Mouse (Mus musculus) hindbrain, postnatal 0 days (tissue): ENCODE results near the gene Scly. TPM values are rescaled to one million over a fixed set of nuclear protein-coding genes. Genes with fewer than 3 reads are reported as not detected.

ENCODE experiments used
- ATAC-seq: fragments of 200-750 bp; cut with Nextera tagmentation; 2 replicates; pipeline ENCODE4 v1.8.0; 2017; ENCODE audit warnings: mild to moderate bottlenecking, moderate TSS enrichment, moderate library complexity
- DNase-seq: peaks from one replicate; pipeline ENCODE4 v3.0.0-alpha.2; 2015; ENCODE audit warnings: low spot score
- H3K27ac ChIP-seq: fragments of 300-500 bp; sonication (generic); 2 replicates; pipeline ENCODE4 v1.5.1; 2014; ENCODE audit warnings: mild to moderate bottlenecking
- H3K27me3 ChIP-seq: fragments of 300-500 bp; sonication (generic); 2 replicates; pipeline ENCODE4 v1.6.1; 2014; ENCODE audit warnings: low read length, mixed read lengths; ENCODE audit not compliant: insufficient read depth
- H3K36me3 ChIP-seq: fragments of 300-500 bp; sonication (generic); 2 replicates; pipeline ENCODE4 v1.6.1; 2014; ENCODE audit warnings: low read length, mixed read lengths; ENCODE audit not compliant: insufficient read depth
- H3K4me1 ChIP-seq: fragments of 300-500 bp; sonication (generic); 2 replicates; pipeline ENCODE4 v1.6.1; 2014; ENCODE audit warnings: antibody characterized with exemption, low read length, mixed read lengths; ENCODE audit not compliant: insufficient read depth
- H3K4me2 ChIP-seq: fragments of 300-500 bp; sonication (generic); 2 replicates; pipeline ENCODE4 v1.6.1; 2014; ENCODE audit warnings: low read depth, mild to moderate bottlenecking, low read length, moderate library complexity, mixed read lengths
- H3K4me3 ChIP-seq: fragments of 300-500 bp; sonication (generic); 2 replicates; pipeline ENCODE4 v1.5.1; 2014; ENCODE audit warnings: low read length
- H3K9ac ChIP-seq: fragments of 300-500 bp; sonication (generic); replicated peaks from 2 replicates; pipeline ENCODE4 v1.6.1; 2014; ENCODE audit warnings: mild to moderate bottlenecking, low read length, moderate library complexity, mixed read lengths
- H3K9me3 ChIP-seq: fragments of 300-500 bp; sonication (generic); 2 replicates; pipeline ENCODE4 v1.6.1; 2016; ENCODE audit warnings: low read length, mixed read lengths
- CTCF ChIP-seq: IDR thresholded peaks from 2 replicates; pipeline ENCODE4 v1.5.1; 2016; ENCODE audit warnings: antibody characterized with exemption, control low read depth, low read depth
- WGBS: fragments of 180-500 bp; shearing (Covaris S2); extraction: QIAGEN DNeasy Blood & Tissue Kit; methylation state at CpG from one replicate; pipeline ENCODE4 v1.1.7; 2014; 5-methylcytosine and 5-hydroxymethylcytosine counted together
- polyA plus RNA-seq: library from polyadenylated mRNA; unstranded; fragments of >200 nt; fragmentation: Nextera tagmentation; extraction: Ambion mirVana; gene quantifications from 2 replicates; pipeline ENCODE4 v1.2.1, GENCODE M21; 2015
- total RNA-seq: library from RNA; depleted of rRNA; stranded (reverse); fragments of >200 nt; gene quantifications from 2 replicates; pipeline ENCODE4 v1.2.3, GENCODE M21; 2014

Scly gene
- total and polyA plus RNA-seq, 2 experiments from 2014 or later = 9.9 to 15.2 TPM

DNA sequence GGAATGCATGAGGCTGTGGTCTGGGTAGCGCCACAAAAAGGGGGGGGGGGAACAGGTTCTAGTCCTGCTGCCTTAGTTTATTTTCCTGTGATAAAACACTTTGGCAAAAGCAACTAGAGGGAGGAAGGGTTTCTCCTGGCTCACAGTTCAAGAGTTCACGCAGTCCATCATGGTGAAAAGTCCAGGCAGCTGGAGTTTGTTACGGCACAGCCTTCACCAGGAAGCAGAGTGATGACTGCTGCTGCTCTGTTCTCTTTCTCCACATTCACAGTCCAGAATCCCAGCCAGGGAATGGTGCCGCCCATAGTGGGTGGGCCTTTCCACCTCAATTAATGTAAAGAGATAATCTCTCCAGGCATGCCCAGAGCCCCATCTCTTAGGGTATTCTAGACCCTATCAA lies 14.1 kb downstream of the Scly start:
- Histone ChIP-seq H3K36me3 (peaks cover 23% of the 10 kb centered on the region), H3K4me1 (no peaks in the 10 kb centered on the region), H3K27ac (no peak overlapping the region), H3K9me3 (no peaks in the 10 kb centered on the region), H3K4me3 (no peak overlapping the region), H3K27me3 (no peaks in the 10 kb centered on the region), H3K4me2 (no peak overlapping the region), H3K9ac (no peak overlapping the region)
- TF ChIP-seq CTCF = no peak
- 96% methylated on average over 4 of the region's 4 CpGs for WGBS
- ATAC-seq (no peak), DNase-seq (no peak)

DNA sequence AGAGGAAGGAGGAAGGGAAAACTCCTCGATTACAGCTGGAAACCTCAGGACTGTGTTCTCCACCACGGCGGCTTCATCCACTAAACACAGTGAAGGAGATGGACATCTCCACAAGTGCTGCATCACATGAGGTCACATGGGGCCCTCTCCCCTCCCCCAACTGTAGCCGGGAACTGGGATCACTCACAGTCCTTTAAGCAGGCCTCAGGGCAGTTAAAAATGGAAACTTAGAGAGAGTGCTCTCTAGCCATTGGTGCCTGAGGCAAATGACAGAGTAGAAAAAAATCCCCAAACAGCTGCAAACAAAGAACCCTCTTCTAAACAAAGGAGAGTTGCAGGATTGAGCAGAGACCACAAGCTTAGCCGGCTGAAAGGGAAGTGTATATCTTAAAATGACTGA lies 15.1 kb downstream of the Scly start:
- H3K4me3 ChIP-seq = no peak overlapping the region
- ATAC-seq = no peak
- H3K27me3 ChIP-seq = no peaks in the 10 kb centered on the region
- H3K4me1 ChIP-seq = no peaks in the 10 kb centered on the region
- no peak overlapping the region for H3K4me2 ChIP-seq
- no peak overlapping the region for H3K9ac ChIP-seq
- H3K27ac ChIP-seq = no peak overlapping the region
- 47% methylated on average over 5 of the region's 5 CpGs for WGBS
- no peak for TF ChIP-seq CTCF
- no peak for DNase-seq
- peaks cover 23% of the 10 kb centered on the region for H3K36me3 ChIP-seq
- H3K9me3 ChIP-seq = no peaks in the 10 kb centered on the region

DNA sequence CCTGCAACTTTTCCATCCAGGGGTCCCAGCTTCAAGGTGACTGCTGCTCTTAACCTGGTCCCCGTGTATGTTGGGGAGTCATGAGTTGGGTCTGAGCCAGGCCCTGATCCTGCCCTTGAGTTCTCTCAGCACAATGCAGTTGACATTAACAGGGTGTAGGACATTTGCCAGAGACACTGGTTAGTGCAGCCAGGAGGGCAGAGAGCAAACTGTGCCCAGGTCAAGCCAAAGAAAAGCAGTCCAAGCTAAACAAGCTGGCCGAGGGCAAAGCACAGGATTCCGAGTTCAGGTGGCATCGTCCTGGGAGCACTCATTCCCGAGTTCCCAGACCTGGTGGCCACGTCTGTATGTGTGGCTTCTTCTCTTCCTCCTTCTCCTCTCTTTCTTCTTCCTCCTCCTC lies 19.5 kb downstream of the Scly start:
- DNase-seq (no peak), ATAC-seq (no peak)
- no peaks in the 10 kb centered on the region for H3K27me3 ChIP-seq
- no peak overlapping the region for H3K4me2 ChIP-seq
- no peaks in the 10 kb centered on the region for H3K4me1 ChIP-seq
- no peak overlapping the region for H3K27ac ChIP-seq
- 94% methylated on average over 6 of the region's 6 CpGs for WGBS
- H3K36me3 ChIP-seq = no peaks in the 10 kb centered on the region
- H3K9me3 ChIP-seq = no peaks in the 10 kb centered on the region
- H3K4me3 ChIP-seq = no peak overlapping the region
- H3K9ac ChIP-seq = no peak overlapping the region
- no peak for TF ChIP-seq CTCF

DNA sequence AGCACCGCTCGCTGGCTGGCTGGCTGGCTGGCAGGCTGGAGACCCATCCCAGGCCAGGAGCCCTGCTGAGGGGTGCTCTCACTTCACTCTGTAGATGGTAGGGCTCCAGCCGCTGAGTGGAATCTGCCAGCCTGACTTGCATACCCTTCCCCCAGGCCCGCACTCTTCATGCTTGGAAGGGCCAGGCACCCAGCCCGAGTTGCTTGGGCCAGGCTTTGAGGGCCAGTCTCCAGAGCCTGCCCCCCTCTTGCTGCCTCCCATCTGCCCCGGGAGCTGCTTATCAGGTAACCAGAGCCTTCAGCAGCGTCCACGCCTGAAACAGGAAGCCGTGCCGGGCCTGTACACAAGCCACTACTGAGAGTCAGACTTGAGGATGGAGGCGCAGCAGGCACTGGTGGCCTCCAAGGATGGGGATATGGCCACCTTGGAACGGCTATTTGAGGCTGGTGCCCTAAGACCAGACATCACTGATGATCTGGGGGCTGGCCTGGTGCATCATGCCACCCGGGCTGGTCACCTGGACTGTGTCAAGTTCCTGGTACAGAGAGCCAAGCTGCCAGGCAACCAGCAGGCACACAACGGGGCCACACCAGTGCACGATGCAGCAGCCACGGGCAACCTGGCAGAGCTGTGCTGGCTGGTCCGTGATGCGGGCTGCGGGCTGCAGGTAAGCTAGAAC lies 23.8 kb downstream of the Scly start, which contains the start of gene Espnl:
Gene Espnl, plus strand, starts transcription at position 316 of the 679 bp plus-strand sequence.
- DNase-seq = no peak

DNA sequence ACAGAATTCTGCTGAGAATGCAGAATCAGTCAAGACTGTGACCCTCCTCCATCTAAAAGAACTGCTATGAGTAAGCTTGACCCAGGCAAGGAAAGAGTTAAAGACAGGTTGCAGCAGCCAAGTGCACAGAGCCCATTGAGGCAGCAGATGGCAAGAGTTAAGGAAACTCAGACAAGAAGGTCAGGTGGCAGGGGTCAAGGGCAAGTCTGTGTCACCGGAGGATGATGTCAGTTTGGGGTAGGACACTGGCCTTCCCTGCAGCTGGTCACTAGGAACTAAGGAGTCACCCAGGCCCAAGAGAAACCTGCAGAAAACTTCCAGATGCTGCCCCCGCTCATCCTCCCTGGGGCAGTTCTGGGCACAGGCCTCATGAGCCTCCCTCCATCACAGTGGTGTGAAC lies 26.5 kb downstream of the Scly start:
- Histone ChIP-seq H3K9ac (no peak overlapping the region), H3K4me2 (no peak overlapping the region), H3K27me3 (no peaks in the 10 kb centered on the region), H3K27ac (no peak overlapping the region), H3K9me3 (no peaks in the 10 kb centered on the region), H3K4me1 (no peaks in the 10 kb centered on the region), H3K4me3 (no peak overlapping the region), H3K36me3 (no peaks in the 10 kb centered on the region)
- ATAC-seq (no peak), DNase-seq (no peak)
- WGBS = 80% methylated on average over 2 of the region's 2 CpGs
- TF ChIP-seq CTCF = no peak

More for the DNA sequence above, 23.8 kb downstream of the Scly start, which contains the start of gene Espnl:
- no peak within 1 kb of the TSS for H3K9ac ChIP-seq
- ATAC-seq = 0 out of 2 replicates have a peak, but pooled peaks have one; percentile 36
- H3K4me1 ChIP-seq = no peaks in the 10 kb centered on the region
- WGBS = 74% methylated on average over 19 of the region's 19 CpGs
- H3K9me3 ChIP-seq = no peaks in the 10 kb centered on the region
- no peak within 1 kb of the TSS for H3K4me2 ChIP-seq
- no peak within 1 kb of the TSS for H3K27ac ChIP-seq
- no peak within 1 kb of the TSS for H3K4me3 ChIP-seq
- H3K36me3 ChIP-seq = no peaks in the 10 kb centered on the region
- H3K27me3 ChIP-seq = no peaks in the 10 kb centered on the region
- no peak for TF ChIP-seq CTCF

DNA sequence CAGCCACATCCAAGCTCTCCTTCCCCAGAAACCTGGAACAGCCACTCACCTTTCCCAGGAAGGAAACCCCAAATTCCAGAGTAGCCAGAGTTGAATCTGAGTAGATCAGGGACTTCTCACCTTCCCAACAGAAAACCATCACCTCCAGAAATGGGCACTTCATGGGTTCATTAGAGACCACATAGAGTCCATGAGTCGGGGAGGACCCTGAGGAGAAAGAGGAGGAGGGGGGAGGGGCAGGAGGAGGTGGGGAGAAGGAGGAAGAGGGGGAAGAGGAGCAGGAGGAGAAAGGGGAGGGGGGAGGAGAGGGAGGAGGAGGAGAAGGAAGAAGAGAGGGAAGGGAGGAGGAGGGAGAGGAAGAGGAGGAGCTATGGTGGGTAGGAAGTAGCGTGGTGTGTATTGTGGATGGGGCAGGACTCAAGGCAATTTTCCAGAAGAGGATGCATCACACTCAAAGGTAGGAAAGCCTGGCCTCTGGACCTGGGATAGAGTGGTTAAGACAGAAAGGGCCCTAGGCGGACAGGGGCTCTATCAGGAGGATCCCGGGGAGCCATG lies 27.4 kb downstream of the Scly start:
- Histone ChIP-seq H3K4me2 (no peak overlapping the region), H3K27me3 (no peaks in the 10 kb centered on the region), H3K9me3 (no peaks in the 10 kb centered on the region), H3K9ac (no peak overlapping the region), H3K4me1 (no peaks in the 10 kb centered on the region), H3K27ac (no peak overlapping the region), H3K4me3 (no peak overlapping the region), H3K36me3 (no peaks in the 10 kb centered on the region)
- no peak for ATAC-seq
- 86% methylated on average over 4 of the region's 4 CpGs for WGBS
- DNase-seq = no peak
- no peak for TF ChIP-seq CTCF

DNA sequence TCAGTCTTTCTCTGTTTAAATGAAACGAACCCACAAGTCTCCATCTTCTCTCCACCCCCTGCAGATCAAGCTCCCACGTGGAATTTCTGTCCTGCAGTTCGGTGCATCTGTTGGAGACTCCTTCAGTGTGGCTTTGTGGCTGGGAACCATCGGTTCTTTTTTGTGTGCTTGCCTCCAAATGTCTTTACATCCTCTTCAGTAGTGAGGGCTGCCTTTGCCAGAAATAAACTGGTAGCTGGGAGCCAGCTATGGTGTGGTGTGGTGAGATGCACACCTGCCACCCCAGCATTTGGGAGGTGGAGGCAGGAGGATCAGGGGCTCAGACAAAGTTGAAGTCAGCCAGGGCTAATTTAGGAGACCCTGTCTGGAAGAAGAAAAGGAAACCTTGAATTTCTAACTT lies 34.0 kb downstream of the Scly start:
- Histone ChIP-seq H3K36me3 (no peaks in the 10 kb centered on the region), H3K4me3 (no peak overlapping the region), H3K4me2 (no peak overlapping the region), H3K9ac (no peak overlapping the region), H3K27ac (no peak overlapping the region), H3K9me3 (no peaks in the 10 kb centered on the region), H3K4me1 (no peaks in the 10 kb centered on the region), H3K27me3 (no peaks in the 10 kb centered on the region)
- no peak for TF ChIP-seq CTCF
- DNase-seq = no peak
- no peak for ATAC-seq
- WGBS = 45% methylated on average over 4 of the region's 4 CpGs
